Mouse (Mus musculus) heart, embryonic 12.5 days (tissue): ENCODE measurements around the gene Galk2. TPM values are rescaled to one million over a fixed set of nuclear protein-coding genes. Genes with fewer than 3 reads are reported as not detected.

Experiments
- ATAC-seq: fragments of 200-750 bp; cut with Nextera tagmentation; 2 replicates; pipeline ENCODE4 v1.8.0; 2017; ENCODE audit warnings: moderate TSS enrichment, moderate library complexity; ENCODE audit not compliant: insufficient number of reproducible peaks, low FRiP score
- H3K27ac ChIP-seq: fragments of 300-500 bp; sonication (generic); 2 replicates; pipeline ENCODE4 v1.5.1; 2016; ENCODE audit warnings: mild to moderate bottlenecking, moderate library complexity; ENCODE audit not compliant: poor library complexity, severe bottlenecking
- H3K27me3 ChIP-seq: fragments of 300-500 bp; sonication (generic); replicated peaks from 2 replicates; pipeline ENCODE4 v1.6.1; 2016; ENCODE audit warnings: mild to moderate bottlenecking, moderate library complexity
- H3K36me3 ChIP-seq: fragments of 300-500 bp; sonication (generic); 2 replicates; pipeline ENCODE4 v1.6.1; 2016; ENCODE audit warnings: mild to moderate bottlenecking, moderate library complexity
- H3K4me1 ChIP-seq: fragments of 300-500 bp; sonication (generic); replicated peaks from 2 replicates; pipeline ENCODE4 v1.6.1; 2016; ENCODE audit warnings: mild to moderate bottlenecking
- H3K4me2 ChIP-seq: fragments of 300-500 bp; sonication (generic); 2 replicates; pipeline ENCODE4 v1.6.1; 2016; ENCODE audit warnings: mild to moderate bottlenecking, moderate library complexity
- H3K4me3 ChIP-seq: fragments of 300-500 bp; sonication (generic); 2 replicates; pipeline ENCODE4 v1.5.1; 2016; ENCODE audit warnings: mild to moderate bottlenecking
- H3K9ac ChIP-seq: fragments of 300-500 bp; sonication (generic); 2 replicates; pipeline ENCODE4 v1.6.1; 2016; ENCODE audit warnings: mild to moderate bottlenecking, moderate library complexity
- H3K9me3 ChIP-seq: fragments of 300-500 bp; sonication (generic); replicated peaks from 2 replicates; pipeline ENCODE4 v1.6.1; 2016; ENCODE audit warnings: mild to moderate bottlenecking, moderate library complexity
- WGBS: fragments of 180-500 bp; shearing (Covaris S2); methylation state at CpG from one replicate; pipeline ENCODE4 v1.1.7; 2016; 5-methylcytosine and 5-hydroxymethylcytosine counted together
- polyA plus RNA-seq: library from polyadenylated mRNA; unstranded; fragments of >200 nt; fragmentation: Nextera tagmentation; extraction: Ambion mirVana; gene quantifications from 2 replicates; pipeline ENCODE4 v1.2.1, GENCODE M21; 2016

Gene Galk2
- polyA plus RNA-seq, 1 experiment from 2014 or later = 34.2 TPM

GRCm38 (mm10) chr2:125923346-125923745 is 64.4 kb downstream of the Galk2 start:
- no peak for ATAC-seq
- no peak overlapping the region for H3K27ac ChIP-seq

GRCm38 (mm10) chr2:125924554-125924953 is 65.6 kb downstream of the Galk2 start:
- Histone ChIP-seq H3K9ac (no peak overlapping the region), H3K36me3 (peaks cover 13% of the 10 kb centered on the region), H3K4me3 (no peak overlapping the region), H3K27ac (no peak overlapping the region), H3K9me3 (no peaks in the 10 kb centered on the region), H3K4me2 (no peak overlapping the region), H3K4me1 (peaks cover 6% of the 10 kb centered on the region; the same call in 1 of the 2 replicates), H3K27me3 (no peaks in the 10 kb centered on the region)
- WGBS = 40% methylated on average over 1 of the region's 1 CpGs
- no peak for ATAC-seq

More at GRCm38 (mm10) chr2:125923346-125923745, 64.4 kb downstream of the Galk2 start:
- 84% methylated on average over 5 of the region's 5 CpGs for WGBS
- H3K4me2 ChIP-seq = no peak overlapping the region
- H3K9ac ChIP-seq = no peak overlapping the region
- no peak overlapping the region for H3K4me3 ChIP-seq
- peaks cover 10% of the 10 kb centered on the region for H3K36me3 ChIP-seq
- H3K27me3 ChIP-seq = no peaks in the 10 kb centered on the region
- no peaks in the 10 kb centered on the region for H3K9me3 ChIP-seq
- peaks cover 6% of the 10 kb centered on the region; the same call in 1 of the 2 replicates for H3K4me1 ChIP-seq

GRCm38 (mm10) chr2:125925081-125925480 is 66.2 kb downstream of the Galk2 start:
- Histone ChIP-seq H3K9me3 (no peaks in the 10 kb centered on the region), H3K36me3 (peaks cover 16% of the 10 kb centered on the region), H3K27ac (no peak overlapping the region), H3K9ac (no peak overlapping the region), H3K4me1 (peaks cover 6% of the 10 kb centered on the region; the same call in 1 of the 2 replicates), H3K4me2 (no peak overlapping the region), H3K4me3 (no peak overlapping the region), H3K27me3 (no peaks in the 10 kb centered on the region)
- WGBS = 62% methylated on average over 3 of the region's 3 CpGs
- ATAC-seq = no peak

- no peaks in the 10 kb centered on the region for H3K27me3 ChIP-seq
- no peak overlapping the region for H3K9ac ChIP-seq
- WGBS = 84% methylated on average over 3 of the region's 3 CpGs
- no peak for ATAC-seq
- peaks cover 7% of the 10 kb centered on the region for H3K4me1 ChIP-seq
- no peaks in the 10 kb centered on the region for H3K9me3 ChIP-seq
- no peak overlapping the region for H3K27ac ChIP-seq
- H3K4me2 ChIP-seq = no peak overlapping the region
- peaks cover 27% of the 10 kb centered on the region; the same call in 1 of the 2 replicates for H3K36me3 ChIP-seq
- no peak overlapping the region for H3K4me3 ChIP-seq
Observed at GRCm38 (mm10) chr2:125929396-125929795, 70.5 kb downstream of the Galk2 start.

GRCm38 (mm10) chr2:125929872-125930271 is 71.0 kb downstream of the Galk2 start:
- 69% methylated on average over 2 of the region's 2 CpGs for WGBS
- ATAC-seq = no peak
- H3K4me2 ChIP-seq = no peak overlapping the region
- no peak overlapping the region for H3K27ac ChIP-seq
- H3K4me1 ChIP-seq = peaks cover 7% of the 10 kb centered on the region
- H3K4me3 ChIP-seq = no peak overlapping the region
- H3K9me3 ChIP-seq = no peaks in the 10 kb centered on the region
- H3K9ac ChIP-seq = no peak overlapping the region
- H3K36me3 ChIP-seq = peaks cover 27% of the 10 kb centered on the region; the same call in 1 of the 2 replicates
- no peaks in the 10 kb centered on the region for H3K27me3 ChIP-seq

- 81% methylated on average over 5 of the region's 5 CpGs for WGBS
- no peak for ATAC-seq
- Histone ChIP-seq H3K27ac (no peak overlapping the region), H3K9me3 (no peaks in the 10 kb centered on the region), H3K4me3 (no peak overlapping the region), H3K9ac (no peak overlapping the region), H3K4me1 (peaks cover 7% of the 10 kb centered on the region), H3K27me3 (no peaks in the 10 kb centered on the region), H3K36me3 (peaks cover 27% of the 10 kb centered on the region; the same call in 1 of the 2 replicates), H3K4me2 (no peak overlapping the region)
Observed at GRCm38 (mm10) chr2:125931193-125931592, 72.3 kb downstream of the Galk2 start.

- H3K27ac ChIP-seq = no peak overlapping the region; the same call in 1 of the 2 replicates
- peaks cover 27% of the 10 kb centered on the region; the same call in 1 of the 2 replicates for H3K36me3 ChIP-seq
- peaks cover 7% of the 10 kb centered on the region for H3K4me1 ChIP-seq
- H3K4me3 ChIP-seq = no peak overlapping the region
- ATAC-seq = no peak
- no peaks in the 10 kb centered on the region for H3K9me3 ChIP-seq
- H3K9ac ChIP-seq = no peak overlapping the region
- H3K27me3 ChIP-seq = no peaks in the 10 kb centered on the region
- no peak overlapping the region for H3K4me2 ChIP-seq
Observed at GRCm38 (mm10) chr2:125932734-125933133, 73.8 kb downstream of the Galk2 start.

GRCm38 (mm10) chr2:125933977-125934376 is 75.1 kb downstream of the Galk2 start:
- Histone ChIP-seq H3K9ac (no peak overlapping the region), H3K27me3 (no peaks in the 10 kb centered on the region), H3K27ac (no peak overlapping the region), H3K4me1 (peaks cover 7% of the 10 kb centered on the region), H3K9me3 (no peaks in the 10 kb centered on the region), H3K36me3 (peaks cover 27% of the 10 kb centered on the region; the same call in 1 of the 2 replicates), H3K4me3 (no peak overlapping the region), H3K4me2 (no peak overlapping the region)
- no peak for ATAC-seq
- WGBS = 64% methylated on average over 3 of the region's 3 CpGs

- no peak for ATAC-seq
- no peak overlapping the region for H3K4me2 ChIP-seq
- H3K36me3 ChIP-seq = peaks cover 9% of the 10 kb centered on the region; the same call in 1 of the 2 replicates
- no peaks in the 10 kb centered on the region for H3K9me3 ChIP-seq
- H3K4me3 ChIP-seq = no peak overlapping the region
- WGBS = 62% methylated on average over 5 of the region's 5 CpGs
- no peak overlapping the region for H3K9ac ChIP-seq
- H3K27me3 ChIP-seq = no peaks in the 10 kb centered on the region
- no peak overlapping the region for H3K27ac ChIP-seq
- H3K4me1 ChIP-seq = peaks cover 17% of the 10 kb centered on the region
Observed at GRCm38 (mm10) chr2:125936396-125936795, 77.5 kb downstream of the Galk2 start.

- Histone ChIP-seq H3K36me3 (0 out of 2 replicates have a peak, but pooled peaks cover 3% of the 10 kb centered on the region), H3K4me3 (no peak overlapping the region), H3K4me2 (no peak overlapping the region), H3K9ac (no peak overlapping the region), H3K4me1 (peaks cover 11% of the 10 kb centered on the region), H3K9me3 (no peaks in the 10 kb centered on the region; the same call in 1 of the 2 replicates), H3K27ac (no peak overlapping the region), H3K27me3 (no peaks in the 10 kb centered on the region)
- WGBS = 87% methylated on average over 6 of the region's 6 CpGs
- no peak for ATAC-seq
Observed at GRCm38 (mm10) chr2:125938993-125939642, 80.2 kb downstream of the Galk2 start.

- Histone ChIP-seq H3K9me3 (no peaks in the 10 kb centered on the region; the same call in 1 of the 2 replicates), H3K27ac (no peak overlapping the region), H3K4me2 (no peak overlapping the region), H3K36me3 (0 out of 2 replicates have a peak, but pooled peaks cover 3% of the 10 kb centered on the region), H3K27me3 (no peaks in the 10 kb centered on the region), H3K4me1 (peaks cover 11% of the 10 kb centered on the region), H3K4me3 (no peak overlapping the region), H3K9ac (no peak overlapping the region)
- 49% methylated on average over 6 of the region's 6 CpGs for WGBS
- ATAC-seq = peak; percentile 22; the same call in 1 of the 2 replicates
Observed at GRCm38 (mm10) chr2:125941111-125941785, 82.3 kb downstream of the Galk2 start.
